Mouse (Mus musculus): ENCODE data around the gene Uspl1. TPM values are rescaled to one million over a fixed set of nuclear protein-coding genes. Genes with fewer than 3 reads are reported as not detected.

Gene Uspl1
- 2.2 and 2.6 TPM in 2 replicates for polyA plus RNA-seq (2012; rRNA removed; ENCODE audit: low replicate concordance)

GRCm38 (mm10) chr5:149184104-149184843 is at the start of gene Uspl1, which contains the start of gene Hmgb1:
Gene Uspl1, plus strand, starts transcription at chr5:149184350.
Gene Hmgb1, minus strand, starts transcription at chr5:149184489.

GRCm38 (mm10) chr5:149264405-149264804 is 80.3 kb downstream of the Uspl1 start, which contains the start of gene Alox5ap:
Gene Alox5ap, plus strand, starts transcription at chr5:149264767.

Other genes with a start within 250 kb of the Uspl1 start
- gene Gm42791, start 189.2 kb upstream of the Uspl1 start, polyA plus RNA-seq (2012; rRNA removed; ENCODE audit: low replicate concordance), result not detected in 2 replicates
- 3.4 and 4.4 TPM in 2 replicates for gene Hmgb1, start 139 bp downstream of the Uspl1 start, polyA plus RNA-seq (2012; rRNA removed; ENCODE audit: low replicate concordance)
- 5.8 and 11.2 TPM in 2 replicates for gene Alox5ap, start 80.4 kb downstream of the Uspl1 start, polyA plus RNA-seq (2012; rRNA removed; ENCODE audit: low replicate concordance)
- gene Medag, start 227.4 kb downstream of the Uspl1 start, polyA plus RNA-seq (2012; rRNA removed; ENCODE audit: low replicate concordance), result 0.62 and 1.7 TPM in 2 replicates

Measured in duodenum, adult 2 months (tissue).